Mouse (Mus musculus): ENCODE measurements at regions not wholly inside any gene's neighbourhood (a gene's known extent, or its start where the extent isn't known, plus 50 kb on each side); places are given as distances from the start of the nearest gene placed in this dataset.

DNA sequence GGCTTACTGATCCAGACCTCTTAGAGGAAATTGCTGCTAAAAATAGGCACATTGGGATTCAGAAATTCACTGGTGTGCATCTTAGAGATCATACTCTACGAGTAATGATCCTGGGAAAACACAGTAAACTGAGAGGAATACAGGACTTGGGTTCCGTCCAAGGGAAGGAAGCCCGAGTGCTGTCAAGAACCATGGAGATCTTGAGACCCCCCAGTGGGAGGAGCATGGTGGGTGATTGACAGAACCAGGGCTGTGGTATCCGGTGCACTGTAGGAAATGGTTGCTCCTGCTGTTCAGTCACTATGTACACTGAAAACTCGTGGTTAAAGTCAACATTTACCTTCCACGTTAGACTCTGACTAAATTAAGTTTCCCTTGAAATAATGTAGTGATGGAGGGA, 303.8 kb upstream of the Mon1b start:
- TF ChIP-seq POLR2A (IDR thresholded peaks at IDR 0.05; ENCODE audit: control insufficient read depth in 1 of 2, insufficient read depth in 1 of 2, low read depth in 1 of 2, low read length in 2 of 2, poor library complexity in 1 of 2) (no peak), EP300 (IDR thresholded peaks at IDR 0.05; ENCODE audit: low read depth in 1 of 2, low read length in 2 of 2) (no peak), RAD21 (IDR thresholded peaks at IDR 0.05; ENCODE audit: low read depth, low read length) (no peak), MEF2A (IDR thresholded peaks at IDR 0.05; ENCODE audit: extremely low read depth, insufficient replicate concordance, low read depth, low read length, poor library complexity, severe bottlenecking) (no peak), MAX (IDR thresholded peaks at IDR 0.05; ENCODE audit: low read length) (no peak), GABPA (IDR thresholded peaks at IDR 0.05; ENCODE audit: low read depth, low read length) (no peak), MYC (IDR thresholded peaks at IDR 0.05; ENCODE audit: low read depth, low read length) (no peak), ZMIZ1 (IDR thresholded peaks at IDR 0.05; ENCODE audit: low read depth, low read length) (no peak), GATA1 (IDR thresholded peaks at IDR 0.05; ENCODE audit: low read depth, low read length) (no peak), UBTF (IDR thresholded peaks at IDR 0.05; ENCODE audit: borderline replicate concordance, insufficient read depth, low read depth, low read length) (no peak), TAL1 (IDR thresholded peaks at IDR 0.05; ENCODE audit: low read length) (no peak), CTCF (IDR thresholded peaks at IDR 0.05 in 2 of 3, conservative IDR thresholded peaks at IDR 0.05 in 1 of 3; ENCODE audit: control insufficient read depth in 1 of 3, insufficient read depth in 1 of 3, low read depth in 2 of 3, low read length in 3 of 3, poor library complexity in 1 of 3, severe bottlenecking in 1 of 3) (no peak)
